Mouse (Mus musculus) G1E (cell line): Measurements from ENCODE around the gene Tbcb. TPM values are rescaled to one million over a fixed set of nuclear protein-coding genes. Genes with fewer than 3 reads are reported as not detected.
"Not testable (repeated sequence)": the region's sequence is repeated elsewhere in the genome, so short reads cannot be mapped to it uniquely, and the experiment has no call there.

Source experiments
- ATAC-seq: 2 replicates; pipeline ENCODE4 v1.8.0; 2016; ENCODE audit warnings: mild to moderate bottlenecking; ENCODE audit not compliant: insufficient number of reproducible peaks, poor library complexity, low FRiP score, severe bottlenecking; ENCODE audit errors: extremely low read depth
- DNase-seq: peaks from one replicate; pipeline ENCODE4 v3.0.0; 2012; ENCODE audit warnings: low spot score
- H3K27me3 ChIP-seq: 2 replicates; pipeline ENCODE4 v1.6.1; 2012; ENCODE audit warnings: mild to moderate bottlenecking, low read length, inconsistent platforms; ENCODE audit not compliant: insufficient read depth
- H3K36me3 ChIP-seq: replicated peaks from 2 replicates; pipeline ENCODE3; 2012; ENCODE audit warnings: mild to moderate bottlenecking, inconsistent platforms
- H3K4me1 ChIP-seq: 2 replicates; pipeline ENCODE4 v1.6.1; 2012; ENCODE audit warnings: low read depth, low read length, inconsistent platforms, mixed read lengths; ENCODE audit not compliant: insufficient read depth
- H3K4me3 ChIP-seq: 2 replicates; pipeline ENCODE4 v1.5.1; 2012; ENCODE audit warnings: low read depth, mild to moderate bottlenecking, inconsistent platforms, low read length, moderate library complexity, mixed read lengths
- H3K9me3 ChIP-seq: replicated peaks from 2 replicates; pipeline ENCODE4 v1.6.1; 2012; ENCODE audit warnings: inconsistent platforms
- CTCF ChIP-seq: IDR thresholded peaks from 2 replicates; pipeline ENCODE4 v1.5.1; 2012; ENCODE audit warnings: low read depth, low read length, inconsistent platforms, mixed read lengths
- GATA1 ChIP-seq: IDR thresholded peaks from 2 replicates; pipeline ENCODE4 v1.6.1; 2012; ENCODE audit warnings: borderline replicate concordance, low read length, inconsistent platforms, mixed read lengths
- GATA2 ChIP-seq: IDR thresholded peaks from 2 replicates; pipeline ENCODE4 v1.6.1; 2012; ENCODE audit warnings: low read depth, low read length, inconsistent platforms, borderline replicate concordance
- POLR2AphosphoS5 ChIP-seq: IDR thresholded peaks from 2 replicates; pipeline ENCODE4 v1.6.1; 2012; ENCODE audit warnings: low read depth, low read length, inconsistent platforms; ENCODE audit not compliant: insufficient replicate concordance
- TAL1 ChIP-seq: conservative IDR thresholded peaks from 2 replicates; pipeline ENCODE4 v1.6.1; 2012; ENCODE audit warnings: low read depth, low read length, inconsistent platforms, mixed read lengths
- polyA plus RNA-seq: library from polyadenylated mRNA; stranded (reverse); fragments of >175 nt; gene quantifications from 2 replicates; pipeline ENCODE4 v1.2.3, GENCODE M21; 2012
- total RNA-seq, 2 experiments: library from RNA; stranded (forward) in 1 of 2; stranded (reverse) in 1 of 2; fragments of 200-1000 nt in 1 of 2; fragments of >200 nt in 1 of 2; fragmentation: Nextera tagmentation in 1 of 2; gene quantifications; 2 replicates each; pipeline ENCODE4 v1.2.3; 2014 to 2017

Tbcb gene
- total and polyA plus RNA-seq, 3 experiments, result 19.7 to 38.1 (median 38.1) TPM

- no peaks in the 10 kb centered on the region for H3K9me3 ChIP-seq
- TF ChIP-seq TAL1, result no peak
- no peak for TF ChIP-seq POLR2AphosphoS5
- TF ChIP-seq GATA1, result no peak
- no peak for TF ChIP-seq CTCF
- TF ChIP-seq GATA2, result no peak
- H3K27me3 ChIP-seq, result no peaks in the 10 kb centered on the region
- ATAC-seq, result no peak
- DNase-seq, result no peak
- no peak overlapping the region for H3K4me3 ChIP-seq
- H3K4me1 ChIP-seq, result 0 out of 2 replicates have a peak, but pooled peaks cover 3% of the 10 kb centered on the region
- peaks cover 98% of the 10 kb centered on the region for H3K36me3 ChIP-seq
Observed at GRCm38 (mm10) chr7:30251956-30252954, 20.2 kb upstream of the Tbcb start.

- not testable (repeated sequence) for H3K9me3 ChIP-seq, H3K4me3 ChIP-seq, DNase-seq, ATAC-seq, H3K27me3 ChIP-seq
- H3K4me1 ChIP-seq, result peaks cover 22% of the 10 kb centered on the region
- H3K36me3 ChIP-seq, result peaks cover 64% of the 10 kb centered on the region
Observed at GRCm38 (mm10) chr7:30237374-30237773, 5.3 kb upstream of the Tbcb start.

GRCm38 (mm10) chr7:30235625-30236024, 3.6 kb upstream of the Tbcb start, which contains the start of gene Ovol3:
Gene Ovol3, minus strand, starts transcription at chr7:30235725.
- ATAC-seq (no peak), DNase-seq (no peak)
- Histone ChIP-seq H3K9me3 (no peaks in the 10 kb centered on the region), H3K27me3 (no peaks in the 10 kb centered on the region), H3K4me3 (no peak within 1 kb of the TSS), H3K36me3 (peaks cover 47% of the 10 kb centered on the region), H3K4me1 (peaks cover 33% of the 10 kb centered on the region)
- TF ChIP-seq GATA2, result no peak
- no peak for TF ChIP-seq GATA1
- no peak for TF ChIP-seq TAL1
- TF ChIP-seq POLR2AphosphoS5, result no peak
- no peak for TF ChIP-seq CTCF

- Histone ChIP-seq H3K4me1 (peaks cover 36% of the 10 kb centered on the region), H3K4me3 (no peak overlapping the region), H3K27me3 (no peaks in the 10 kb centered on the region), H3K36me3 (peaks cover 45% of the 10 kb centered on the region), H3K9me3 (no peaks in the 10 kb centered on the region)
- ATAC-seq (no peak), DNase-seq (no peak)
- TF ChIP-seq POLR2AphosphoS5, result no peak
- no peak for TF ChIP-seq CTCF
- no peak for TF ChIP-seq GATA2
- TF ChIP-seq TAL1, result no peak
- no peak for TF ChIP-seq GATA1
Observed at GRCm38 (mm10) chr7:30235091-30235490, 3.0 kb upstream of the Tbcb start.

- TF ChIP-seq GATA2, result no peak
- no peak for TF ChIP-seq GATA1
- no peak for TF ChIP-seq TAL1
- no peak for TF ChIP-seq POLR2AphosphoS5
- no peak for TF ChIP-seq CTCF
- H3K4me3 ChIP-seq, result no peak overlapping the region
- peaks cover 43% of the 10 kb centered on the region for H3K36me3 ChIP-seq
- no peaks in the 10 kb centered on the region for H3K9me3 ChIP-seq
- no peaks in the 10 kb centered on the region for H3K27me3 ChIP-seq
- H3K4me1 ChIP-seq, result peaks cover 36% of the 10 kb centered on the region
- no peak for ATAC-seq
- DNase-seq, result no peak
Observed at GRCm38 (mm10) chr7:30234276-30234858, 2.3 kb upstream of the Tbcb start.

- H3K36me3 ChIP-seq, result peaks cover 47% of the 10 kb centered on the region
- peak overlapping the region; percentile 98; the same call in 1 of the 2 replicates for H3K4me3 ChIP-seq
- TF ChIP-seq TAL1, result no peak
- TF ChIP-seq GATA1, result no peak
- no peak for TF ChIP-seq CTCF
- no peak for TF ChIP-seq GATA2
- no peak for TF ChIP-seq POLR2AphosphoS5
- no peak for DNase-seq
- no peaks in the 10 kb centered on the region for H3K9me3 ChIP-seq
- no peak for ATAC-seq
- H3K4me1 ChIP-seq, result peaks cover 34% of the 10 kb centered on the region
- H3K27me3 ChIP-seq, result no peaks in the 10 kb centered on the region
Observed at GRCm38 (mm10) chr7:30233387-30233786, 1.3 kb upstream of the Tbcb start.
